Mouse (Mus musculus) kidney, postnatal 0 days (tissue): ENCODE results near the gene Rgs12. TPM values are rescaled to one million over a fixed set of nuclear protein-coding genes. Genes with fewer than 3 reads are reported as not detected.

Experiments
- ATAC-seq: fragments of 200-750 bp; cut with Nextera tagmentation; replicated peaks from 2 replicates; pipeline ENCODE4 v1.8.0; 2017; ENCODE audit warnings: low read depth, moderate number of reproducible peaks, moderate TSS enrichment, moderate library complexity; ENCODE audit not compliant: low FRiP score
- DNase-seq: peaks from one replicate; pipeline ENCODE4 v3.0.0-alpha.2; 2016; ENCODE audit warnings: low spot score
- H3K27ac ChIP-seq: fragments of 300-500 bp; sonication (generic); 2 replicates; pipeline ENCODE4 v1.5.1; 2014; ENCODE audit warnings: mild to moderate bottlenecking
- H3K27me3 ChIP-seq: fragments of 300-500 bp; sonication (generic); 2 replicates; pipeline ENCODE4 v1.6.1; 2014; ENCODE audit warnings: low read length, mixed read lengths; ENCODE audit not compliant: insufficient read depth
- H3K36me3 ChIP-seq: fragments of 300-500 bp; sonication (generic); 2 replicates; pipeline ENCODE4 v1.6.1; 2014; ENCODE audit warnings: low read length, mixed read lengths; ENCODE audit not compliant: insufficient read depth
- H3K4me1 ChIP-seq: fragments of 300-500 bp; sonication (generic); replicated peaks from 2 replicates; pipeline ENCODE4 v1.6.1; 2014; ENCODE audit warnings: antibody characterized with exemption, low read length, mixed read lengths; ENCODE audit not compliant: insufficient read depth
- H3K4me2 ChIP-seq: fragments of 300-500 bp; sonication (generic); 2 replicates; pipeline ENCODE4 v1.6.1; 2014; ENCODE audit warnings: mild to moderate bottlenecking, low read length, moderate library complexity, mixed read lengths
- H3K4me3 ChIP-seq: fragments of 300-500 bp; sonication (generic); replicated peaks from 2 replicates; pipeline ENCODE4 v1.5.1; 2014; ENCODE audit warnings: low read depth, low read length
- H3K9ac ChIP-seq: fragments of 300-500 bp; sonication (generic); 2 replicates; pipeline ENCODE4 v1.6.1; 2014; ENCODE audit warnings: low read depth, low read length
- H3K9me3 ChIP-seq: fragments of 300-500 bp; sonication (generic); replicated peaks from 2 replicates; pipeline ENCODE4 v1.6.1; 2016; ENCODE audit warnings: low read length, inconsistent platforms, mixed read lengths
- CTCF ChIP-seq: IDR thresholded peaks from 2 replicates; pipeline ENCODE4 v1.5.1; 2016; ENCODE audit warnings: antibody characterized with exemption, low read depth, mild to moderate bottlenecking, moderate library complexity
- WGBS: fragments of 180-500 bp; shearing (Covaris S2); extraction: QIAGEN DNeasy Blood & Tissue Kit; methylation state at CpG from one replicate; pipeline ENCODE4 v1.1.7; 2014; 5-methylcytosine and 5-hydroxymethylcytosine counted together
- polyA plus RNA-seq: library from polyadenylated mRNA; unstranded; fragments of >200 nt; fragmentation: Nextera tagmentation; extraction: Ambion mirVana; gene quantifications from 2 replicates; pipeline ENCODE4 v1.2.1, GENCODE M21; 2015

Gene Rgs12
- polyA plus RNA-seq, 1 experiment from 2014 or later, result 17.5 TPM

DNA sequence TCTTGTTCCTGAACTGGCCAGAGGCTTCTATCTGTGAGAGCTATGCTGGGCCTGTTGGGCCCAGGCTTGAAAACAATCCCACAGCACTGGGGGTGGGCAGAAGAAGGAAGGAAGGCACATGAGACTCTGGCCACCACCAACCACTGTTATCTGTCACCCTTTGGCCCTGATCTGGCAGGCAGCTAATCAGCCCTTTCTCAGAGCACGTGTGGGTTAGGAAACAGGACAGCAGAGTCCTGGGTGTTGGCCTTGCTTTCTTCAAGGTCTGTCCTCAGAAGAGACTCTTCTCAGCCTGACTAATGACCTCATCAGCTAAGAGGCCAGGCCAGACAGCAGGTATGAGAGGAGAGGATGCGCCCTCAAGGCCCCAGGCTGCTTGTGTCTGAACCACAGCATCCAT lies 38.2 kb downstream of the Rgs12 start:
- H3K36me3 ChIP-seq, result peaks cover 9% of the 10 kb centered on the region; the same call in 1 of the 2 replicates
- no peak for DNase-seq
- peaks cover 10% of the 10 kb centered on the region; the same call in 1 of the 2 replicates for H3K4me1 ChIP-seq
- H3K27ac ChIP-seq, result no peak overlapping the region
- ATAC-seq, result no peak
- H3K4me2 ChIP-seq, result no peak overlapping the region
- H3K9ac ChIP-seq, result no peak overlapping the region
- no peaks in the 10 kb centered on the region for H3K27me3 ChIP-seq
- 76% methylated on average over 2 of the region's 2 CpGs for WGBS
- H3K4me3 ChIP-seq, result no peak overlapping the region
- H3K9me3 ChIP-seq, result no peaks in the 10 kb centered on the region
- TF ChIP-seq CTCF, result no peak

DNA sequence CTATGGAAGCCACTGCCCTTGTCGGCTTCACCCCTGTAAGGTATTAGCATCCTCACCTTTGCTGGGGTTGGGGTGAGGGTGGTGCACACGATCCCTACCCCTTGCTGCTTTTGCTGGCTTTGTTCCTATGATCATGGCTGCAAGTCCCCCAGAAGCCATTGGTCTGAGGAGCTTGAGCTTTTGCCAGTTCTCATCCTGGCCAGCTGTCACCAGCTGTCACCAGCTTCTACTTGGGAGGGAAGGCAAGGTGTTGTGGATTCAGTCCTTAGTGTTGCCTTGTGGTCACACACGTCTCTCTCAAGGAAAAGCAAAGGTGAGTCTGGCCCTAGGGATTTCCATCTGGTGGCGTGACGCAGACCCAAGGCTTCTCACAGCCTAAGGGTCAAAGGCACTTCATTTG lies 39.4 kb downstream of the Rgs12 start:
- no peaks in the 10 kb centered on the region for H3K9me3 ChIP-seq
- H3K9ac ChIP-seq, result no peak overlapping the region
- no peak for TF ChIP-seq CTCF
- ATAC-seq (no peak), DNase-seq (no peak)
- no peak overlapping the region for H3K4me3 ChIP-seq
- no peaks in the 10 kb centered on the region for H3K27me3 ChIP-seq
- H3K4me1 ChIP-seq, result peaks cover 10% of the 10 kb centered on the region; the same call in 1 of the 2 replicates
- 69% methylated on average over 5 of the region's 5 CpGs for WGBS
- 0 out of 2 replicates have a peak, but pooled peaks cover under 1% of the 10 kb centered on the region for H3K36me3 ChIP-seq
- H3K27ac ChIP-seq, result 0 out of 2 replicates have a peak overlapping the region, but pooled peaks have one; percentile 28
- no peak overlapping the region for H3K4me2 ChIP-seq

DNA sequence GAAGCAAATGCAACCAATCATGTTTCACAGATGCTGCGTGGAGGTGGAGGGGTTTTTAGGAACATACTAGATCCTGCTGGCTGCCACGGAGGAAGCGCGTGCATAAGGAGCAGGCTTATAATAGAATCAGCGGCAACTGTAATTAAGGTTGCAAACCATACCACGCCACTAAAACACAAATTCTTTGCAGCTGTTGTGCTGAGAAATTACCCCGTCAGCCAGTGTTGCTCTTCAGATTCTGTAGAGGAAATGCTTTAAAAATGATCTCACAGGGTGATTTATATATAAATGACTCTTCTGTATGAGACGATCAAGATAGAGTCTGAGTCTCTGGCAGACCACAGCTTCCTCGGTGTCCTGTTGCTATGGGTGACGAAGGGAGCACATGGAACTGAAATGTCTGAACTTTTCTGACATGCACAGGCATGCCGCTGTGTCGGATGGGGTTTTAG lies 40.1 kb downstream of the Rgs12 start:
- Histone ChIP-seq H3K9ac (no peak overlapping the region), H3K4me1 (peaks cover 10% of the 10 kb centered on the region; the same call in 1 of the 2 replicates), H3K4me3 (no peak overlapping the region), H3K4me2 (no peak overlapping the region), H3K36me3 (no peaks in the 10 kb centered on the region), H3K27me3 (no peaks in the 10 kb centered on the region), H3K9me3 (no peaks in the 10 kb centered on the region), H3K27ac (0 out of 2 replicates have a peak overlapping the region, but pooled peaks have one; percentile 28)
- WGBS, result 54% methylated on average over 12 of the region's 12 CpGs
- DNase-seq (peak; percentile 78), ATAC-seq (no peak)
- no peak for TF ChIP-seq CTCF

DNA sequence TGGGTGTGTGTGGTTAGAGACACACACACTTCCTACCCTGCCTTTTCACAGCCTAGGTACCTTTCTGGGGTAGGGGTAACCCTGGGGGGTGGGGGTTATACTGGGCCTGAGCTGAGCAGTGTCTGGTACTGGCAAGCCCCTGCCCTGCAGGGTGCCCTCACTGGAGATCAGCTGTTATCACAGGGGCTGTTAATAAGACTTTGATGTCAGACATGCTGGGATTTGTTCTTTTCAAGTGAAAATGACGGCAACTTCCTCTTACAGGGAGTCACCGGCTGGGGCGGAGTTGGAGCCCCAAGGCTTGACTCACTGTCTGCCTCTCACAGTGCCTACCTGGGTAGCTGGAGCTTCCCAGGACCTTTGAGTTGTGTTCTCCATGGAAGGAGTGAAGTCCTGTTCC lies 49.5 kb downstream of the Rgs12 start:
- Histone ChIP-seq H3K27me3 (no peaks in the 10 kb centered on the region), H3K9me3 (no peaks in the 10 kb centered on the region), H3K4me1 (peaks cover 5% of the 10 kb centered on the region; the same call in 1 of the 2 replicates), H3K4me2 (no peak overlapping the region), H3K9ac (no peak overlapping the region), H3K36me3 (no peaks in the 10 kb centered on the region), H3K4me3 (no peak overlapping the region), H3K27ac (no peak overlapping the region)
- DNase-seq, result no peak
- TF ChIP-seq CTCF, result no peak
- WGBS, result 61% methylated on average over 3 of the region's 3 CpGs
- no peak for ATAC-seq

DNA sequence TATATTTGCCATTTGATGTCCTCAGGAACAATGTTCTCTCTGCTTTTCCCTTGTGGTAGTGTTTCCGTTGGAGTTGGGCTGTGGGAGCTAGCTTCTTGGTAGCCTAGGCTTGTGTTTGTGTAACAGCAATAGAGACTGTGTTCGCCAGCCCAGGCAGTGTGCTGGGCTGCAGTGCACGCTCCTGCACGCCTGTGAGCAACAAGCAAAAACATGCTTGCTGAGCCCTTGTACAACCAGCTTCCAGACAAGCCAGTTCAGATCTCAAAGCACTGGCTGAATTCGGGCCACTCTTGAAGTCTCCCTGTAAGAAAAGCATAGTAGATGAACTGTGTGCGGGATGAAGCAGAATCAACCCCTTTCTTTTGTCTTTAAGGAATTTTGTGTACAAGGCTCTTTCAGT lies 50.0 kb downstream of the Rgs12 start:
- Histone ChIP-seq H3K4me3 (no peak overlapping the region), H3K4me2 (no peak overlapping the region), H3K36me3 (no peaks in the 10 kb centered on the region), H3K27me3 (no peaks in the 10 kb centered on the region), H3K27ac (no peak overlapping the region), H3K4me1 (peaks cover 5% of the 10 kb centered on the region), H3K9me3 (no peaks in the 10 kb centered on the region), H3K9ac (no peak overlapping the region)
- DNase-seq (no peak), ATAC-seq (no peak)
- 78% methylated on average over 6 of the region's 6 CpGs for WGBS
- TF ChIP-seq CTCF, result no peak

DNA sequence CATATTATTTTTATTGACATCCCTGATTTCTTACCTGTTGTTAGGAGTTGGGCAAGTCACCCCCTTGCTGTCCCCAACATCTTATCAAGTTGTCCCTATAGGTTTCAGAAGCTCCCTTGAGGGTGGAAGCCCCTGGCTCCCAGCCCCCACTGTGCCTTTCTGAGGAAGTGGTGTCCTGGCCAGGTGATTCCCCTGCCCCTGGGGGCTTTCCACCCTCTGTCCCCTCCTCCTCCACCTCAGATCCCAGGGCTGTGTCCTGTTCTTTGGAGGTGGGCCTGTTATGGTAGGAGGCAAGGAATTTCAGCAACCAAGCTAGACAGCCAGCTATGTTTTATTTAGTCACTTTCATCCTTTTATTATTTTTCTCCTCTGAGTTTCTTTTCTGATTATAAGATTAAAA lies 51.1 kb downstream of the Rgs12 start:
- Histone ChIP-seq H3K9me3 (no peaks in the 10 kb centered on the region), H3K27ac (no peak overlapping the region), H3K36me3 (no peaks in the 10 kb centered on the region), H3K9ac (no peak overlapping the region), H3K4me3 (no peak overlapping the region), H3K27me3 (no peaks in the 10 kb centered on the region), H3K4me1 (peaks cover 5% of the 10 kb centered on the region), H3K4me2 (no peak overlapping the region)
- no peak for DNase-seq
- no peak for ATAC-seq
- TF ChIP-seq CTCF, result no peak

DNA sequence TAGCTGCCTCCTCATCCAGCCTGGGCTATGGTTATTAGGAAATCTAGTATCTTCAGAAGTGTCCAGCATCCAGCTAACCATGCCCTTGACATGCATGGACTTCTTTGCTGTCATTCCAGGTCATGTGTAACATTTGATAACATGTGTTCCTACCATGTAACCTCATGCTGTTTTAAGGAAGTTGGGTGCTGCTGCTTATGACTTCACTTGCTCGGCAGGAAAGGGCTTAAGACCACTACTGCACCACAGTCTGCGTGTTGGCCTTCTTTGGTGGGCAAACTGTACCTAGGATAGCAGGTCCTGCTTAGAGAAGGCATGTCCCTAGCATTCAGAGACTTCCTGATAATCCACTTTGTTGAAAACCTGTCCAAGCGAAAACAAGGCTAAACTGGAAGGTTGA lies 51.9 kb downstream of the Rgs12 start:
- no peaks in the 10 kb centered on the region for H3K9me3 ChIP-seq
- H3K36me3 ChIP-seq, result no peaks in the 10 kb centered on the region
- ATAC-seq (no peak), DNase-seq (no peak)
- H3K4me1 ChIP-seq, result peaks cover 5% of the 10 kb centered on the region
- TF ChIP-seq CTCF, result no peak
- no peak overlapping the region for H3K4me3 ChIP-seq
- no peak overlapping the region for H3K4me2 ChIP-seq
- WGBS, result 83% methylated on average over 3 of the region's 3 CpGs
- H3K9ac ChIP-seq, result no peak overlapping the region
- no peak overlapping the region for H3K27ac ChIP-seq
- H3K27me3 ChIP-seq, result no peaks in the 10 kb centered on the region
